Mouse (Mus musculus): ENCODE data around the gene Tecpr2. TPM values are rescaled to one million over a fixed set of nuclear protein-coding genes. Genes with fewer than 3 reads are reported as not detected.

Gene Tecpr2
- polyA plus RNA-seq, 1 experiment from 2014 or later = 3.4 TPM

DNA sequence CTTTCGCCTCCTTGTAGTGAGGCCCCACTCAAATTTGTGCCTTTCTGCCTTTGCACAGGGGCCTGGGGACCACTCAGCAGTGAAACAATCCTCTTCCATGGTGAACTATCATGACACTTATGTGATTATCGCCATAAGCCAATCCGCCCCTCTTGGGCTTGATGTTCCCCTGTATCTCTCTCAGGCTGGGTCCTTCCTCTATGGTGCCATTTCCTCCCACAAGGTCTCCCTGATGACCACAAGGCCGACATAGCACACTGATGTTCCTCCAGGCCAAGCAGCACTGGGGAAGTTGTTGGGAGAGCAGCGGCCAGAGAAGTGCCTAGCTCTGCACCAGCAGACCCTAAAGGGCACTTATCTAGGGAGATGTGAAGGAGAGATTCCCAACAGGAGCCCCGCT lies 85.7 kb downstream of the Tecpr2 start:
- peak overlapping the region; percentile 84 for H3K4me2 ChIP-seq
- H3K27ac ChIP-seq = peak overlapping the region; percentile 98
- 21% methylated on average over 6 of the region's 6 CpGs for WGBS (ENCODE audit: insufficient replicate concordance)
- peak overlapping the region; percentile 93 for H3K4me3 ChIP-seq
- peaks cover 71% of the 10 kb centered on the region for H3K36me3 ChIP-seq
- peak overlapping the region; percentile 99 for H3K9ac ChIP-seq
- ATAC-seq = no peak
- H3K27me3 ChIP-seq (replicated peaks) = no peaks in the 10 kb centered on the region; the same call in 1 of the 2 replicates
- H3K9me3 ChIP-seq (replicated peaks) = no peaks in the 10 kb centered on the region
- peaks cover 89% of the 10 kb centered on the region for H3K4me1 ChIP-seq

DNA sequence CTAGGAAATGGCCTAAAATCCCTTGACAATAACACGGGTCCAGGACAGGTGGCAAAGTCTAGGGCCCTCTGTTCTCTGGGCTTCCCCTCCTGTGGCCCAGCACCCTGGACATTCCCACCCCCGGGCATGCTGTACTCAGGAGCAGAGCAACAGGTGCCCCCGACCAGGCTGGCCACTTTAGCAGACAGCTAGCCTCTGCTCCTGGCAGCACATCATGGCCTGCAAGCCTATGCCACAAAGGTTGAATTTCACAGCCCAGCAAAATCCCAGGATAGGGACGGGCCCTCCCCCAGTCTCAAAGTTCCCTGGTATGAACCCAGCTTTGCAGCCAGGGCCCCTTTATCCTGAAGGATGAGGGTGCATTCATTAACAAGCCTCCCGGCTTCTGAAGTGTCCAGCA lies 86.3 kb downstream of the Tecpr2 start:
- Histone ChIP-seq H3K9me3 (replicated peaks) (no peaks in the 10 kb centered on the region), H3K27ac (peak overlapping the region; percentile 98), H3K4me1 (peaks cover 89% of the 10 kb centered on the region), H3K27me3 (replicated peaks) (no peaks in the 10 kb centered on the region; the same call in 1 of the 2 replicates), H3K36me3 (peaks cover 64% of the 10 kb centered on the region), H3K4me3 (peak overlapping the region; percentile 93), H3K9ac (peak overlapping the region; percentile 99), H3K4me2 (peak overlapping the region; percentile 84)
- WGBS (ENCODE audit: insufficient replicate concordance) = 80% methylated on average over 5 of the region's 5 CpGs
- ATAC-seq = no peak

DNA sequence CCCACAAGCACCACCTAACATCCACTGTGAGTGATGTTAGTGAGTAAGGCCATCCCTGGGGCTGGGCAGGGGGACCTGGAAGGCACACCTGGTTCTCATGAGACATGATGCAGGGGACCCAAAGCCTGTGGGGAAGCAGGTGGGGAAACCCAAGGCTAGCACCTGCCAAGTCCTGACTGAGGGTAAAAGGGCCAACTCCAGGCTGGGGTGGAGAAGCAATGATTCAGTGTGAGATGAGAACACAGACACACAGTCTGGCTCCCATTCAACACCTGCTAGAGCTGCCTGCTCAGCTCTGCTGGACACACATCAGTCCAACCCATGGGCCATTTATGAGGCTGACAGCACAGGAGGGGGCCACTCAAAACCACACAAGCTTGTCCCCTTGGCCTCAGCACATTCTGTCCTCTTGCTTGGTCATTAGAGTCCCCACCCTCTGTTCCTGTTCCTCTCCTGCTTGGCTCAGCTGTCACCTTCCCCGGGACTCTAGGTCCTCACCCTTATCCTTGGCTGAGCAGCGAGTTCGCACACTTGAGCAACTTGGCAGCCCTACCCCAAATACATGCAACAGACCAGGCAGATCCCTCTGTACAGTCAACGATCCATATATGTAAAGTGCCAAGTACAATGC lies 86.9 kb downstream of the Tecpr2 start:
- ATAC-seq = no peak
- Histone ChIP-seq H3K4me2 (peak overlapping the region; percentile 84), H3K9ac (peak overlapping the region; percentile 99), H3K9me3 (replicated peaks) (no peaks in the 10 kb centered on the region), H3K27ac (peak overlapping the region; percentile 98), H3K4me1 (peaks cover 89% of the 10 kb centered on the region), H3K36me3 (peaks cover 58% of the 10 kb centered on the region), H3K27me3 (replicated peaks) (no peaks in the 10 kb centered on the region; the same call in none of the 2 replicates), H3K4me3 (peak overlapping the region; percentile 93)
- 74% methylated on average over 4 of the region's 4 CpGs for WGBS (ENCODE audit: insufficient replicate concordance)

DNA sequence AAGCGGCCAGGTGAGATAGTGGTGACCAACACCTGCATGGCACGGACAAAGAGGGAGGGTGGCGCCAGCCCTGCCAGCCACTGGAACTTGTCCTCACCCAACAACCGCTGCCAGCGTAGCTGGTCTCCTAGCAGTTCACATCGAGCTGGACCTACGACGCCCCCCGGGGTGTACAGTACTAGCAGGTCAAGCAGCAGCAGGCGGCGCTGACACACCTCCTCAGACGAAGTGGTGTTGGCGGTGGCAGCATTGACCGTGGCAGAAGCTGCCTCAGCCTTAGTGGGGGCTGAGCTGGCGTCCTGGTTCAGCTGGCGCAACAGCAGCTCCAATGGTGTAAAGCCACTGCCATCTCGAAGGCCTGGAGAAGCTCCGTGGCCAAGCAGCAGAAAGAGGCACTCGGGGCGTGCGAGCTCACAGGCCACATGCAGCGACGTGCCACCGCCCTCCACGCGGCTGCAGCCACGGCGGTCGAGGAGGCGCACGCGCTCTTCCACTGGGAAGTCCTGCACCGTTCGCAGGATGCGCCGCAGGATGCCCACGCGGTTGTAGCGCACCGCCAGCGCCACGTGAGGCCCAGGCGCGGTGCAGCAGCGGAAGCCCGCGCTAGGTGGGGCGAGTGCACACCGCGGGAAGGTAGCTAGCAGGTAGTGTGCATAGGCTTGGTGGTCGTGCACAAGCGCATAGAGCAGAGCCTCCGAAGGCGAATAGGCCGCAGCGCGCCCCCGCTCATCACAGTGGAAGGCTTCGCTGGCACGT lies 87.7 kb downstream of the Tecpr2 start:
- Histone ChIP-seq H3K4me2 (peak overlapping the region; percentile 84), H3K4me3 (peak overlapping the region; percentile 93), H3K4me1 (peaks cover 81% of the 10 kb centered on the region), H3K9ac (peak overlapping the region; percentile 99), H3K9me3 (replicated peaks) (no peaks in the 10 kb centered on the region), H3K27me3 (replicated peaks) (no peaks in the 10 kb centered on the region; the same call in none of the 2 replicates), H3K27ac (peak overlapping the region; percentile 98), H3K36me3 (peaks cover 53% of the 10 kb centered on the region)
- no peak for ATAC-seq
- WGBS (ENCODE audit: insufficient replicate concordance) = 86% methylated on average over 60 of the region's 60 CpGs

DNA sequence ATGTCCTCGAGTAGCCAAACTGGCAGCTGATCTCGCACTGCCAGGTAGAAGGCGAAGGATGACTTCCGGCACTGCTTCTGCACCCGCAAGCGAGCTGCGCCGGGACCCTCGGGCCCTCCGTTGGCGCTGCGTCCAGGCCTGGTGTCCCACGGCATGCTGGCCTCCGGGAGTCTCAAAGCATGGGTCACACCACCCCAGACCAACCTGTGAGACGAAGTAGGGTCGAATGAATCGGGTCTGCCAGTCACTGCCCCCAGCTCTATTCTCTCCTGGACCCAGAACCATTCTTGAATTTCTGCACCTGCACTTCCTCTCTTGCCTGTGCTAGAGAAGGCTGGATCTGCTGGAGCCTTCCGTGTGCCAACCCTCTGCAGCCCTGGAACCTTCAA lies 88.3 kb downstream of the Tecpr2 start:
- Histone ChIP-seq H3K27ac (peak overlapping the region; percentile 98), H3K36me3 (peaks cover 50% of the 10 kb centered on the region), H3K9ac (peak overlapping the region; percentile 99), H3K4me1 (peaks cover 75% of the 10 kb centered on the region), H3K4me3 (peak overlapping the region; percentile 93), H3K9me3 (replicated peaks) (no peaks in the 10 kb centered on the region), H3K4me2 (peak overlapping the region; percentile 84), H3K27me3 (replicated peaks) (no peaks in the 10 kb centered on the region; the same call in none of the 2 replicates)
- 91% methylated on average over 18 of the region's 18 CpGs for WGBS (ENCODE audit: insufficient replicate concordance)
- no peak for ATAC-seq

DNA sequence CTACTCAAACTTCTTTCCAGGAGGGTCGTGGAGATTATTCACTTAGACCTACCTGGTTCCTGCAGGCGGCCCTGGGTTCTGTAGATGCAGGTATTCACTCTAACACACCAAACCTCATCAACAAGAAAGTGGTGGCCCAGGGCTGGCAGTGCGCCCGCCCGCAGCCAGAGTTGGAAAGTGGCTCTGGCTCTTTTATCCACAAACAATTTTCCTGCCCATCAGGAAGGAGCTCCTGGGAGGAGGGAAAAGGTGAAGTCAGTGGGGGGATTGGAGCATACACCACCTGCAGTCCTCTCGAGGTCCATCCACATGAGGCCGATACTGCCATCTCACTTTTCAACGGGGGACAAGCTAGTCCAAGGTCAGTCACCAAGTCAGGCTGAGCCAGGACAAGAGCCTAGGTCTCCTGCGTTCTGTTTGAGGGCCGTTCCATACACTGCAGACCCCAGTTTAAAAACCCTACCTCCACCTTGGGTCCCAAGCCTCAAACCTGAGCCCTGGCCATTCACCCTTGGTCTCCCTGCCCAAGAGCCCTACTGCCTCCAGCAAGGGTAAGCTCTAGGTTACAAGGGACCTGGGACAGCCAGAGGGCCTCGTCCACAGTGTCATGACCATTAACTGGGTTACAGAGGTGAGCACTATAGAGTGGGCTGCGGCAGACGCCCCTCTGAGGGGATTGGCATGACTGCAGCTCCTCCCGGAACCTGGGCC lies 89.0 kb downstream of the Tecpr2 start:
- H3K4me2 ChIP-seq = peak overlapping the region; percentile 84
- H3K27ac ChIP-seq = peak overlapping the region; percentile 98
- ATAC-seq = no peak
- H3K9ac ChIP-seq = peak overlapping the region; percentile 99
- H3K27me3 ChIP-seq (replicated peaks) = peaks cover 3% of the 10 kb centered on the region
- 30% methylated on average over 14 of the region's 14 CpGs for WGBS (ENCODE audit: insufficient replicate concordance)
- no peaks in the 10 kb centered on the region for H3K9me3 ChIP-seq (replicated peaks)
- peaks cover 44% of the 10 kb centered on the region for H3K36me3 ChIP-seq
- H3K4me1 ChIP-seq = peaks cover 68% of the 10 kb centered on the region
- peak overlapping the region; percentile 93 for H3K4me3 ChIP-seq

DNA sequence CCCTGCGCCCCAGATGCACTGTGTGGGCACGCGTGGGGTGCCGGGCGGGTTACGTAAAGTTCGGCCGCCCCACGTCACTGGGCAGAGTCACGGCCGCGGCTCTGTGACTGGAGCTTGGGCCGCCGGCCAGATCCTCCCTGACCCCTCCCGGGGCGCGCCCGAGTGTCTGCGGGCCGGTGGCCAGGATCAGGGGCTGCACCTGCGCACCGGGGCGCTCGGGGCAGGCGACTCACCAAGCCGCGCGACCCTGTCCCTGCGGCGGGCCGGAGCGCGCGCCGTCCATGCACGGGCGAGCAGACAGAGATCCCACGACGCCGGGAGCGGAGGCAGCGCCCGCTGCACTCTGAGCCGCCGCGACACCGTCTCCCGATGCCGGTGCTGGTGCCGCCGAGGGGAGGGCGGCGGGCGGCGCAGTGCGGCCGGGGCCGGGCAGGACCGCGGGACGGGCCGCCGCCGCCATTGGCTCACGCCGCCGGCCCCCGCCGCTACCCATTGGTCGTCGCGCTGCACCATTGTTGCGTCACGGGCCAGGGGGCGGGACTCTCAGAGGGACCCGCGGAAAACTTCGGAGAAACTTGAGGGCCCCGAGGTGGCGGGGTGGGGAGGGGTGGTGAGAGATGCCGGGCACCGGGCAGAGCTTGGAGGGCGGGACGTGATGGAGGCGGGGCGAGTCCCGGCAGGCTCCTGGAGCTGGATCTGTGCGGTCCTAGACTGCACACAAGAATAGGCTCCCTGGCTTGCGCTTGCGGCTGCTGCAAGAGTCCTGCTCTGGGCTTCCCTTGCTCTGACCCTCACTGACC lies 89.7 kb downstream of the Tecpr2 start, which contains the start of gene Ankrd9:
Ankrd9 (minus strand) TSS at position 434 of the 800 bp plus-strand sequence.
- H3K9ac ChIP-seq = peak within 1 kb of the TSS; percentile 99
- ATAC-seq = peak; percentile 86

DNA sequence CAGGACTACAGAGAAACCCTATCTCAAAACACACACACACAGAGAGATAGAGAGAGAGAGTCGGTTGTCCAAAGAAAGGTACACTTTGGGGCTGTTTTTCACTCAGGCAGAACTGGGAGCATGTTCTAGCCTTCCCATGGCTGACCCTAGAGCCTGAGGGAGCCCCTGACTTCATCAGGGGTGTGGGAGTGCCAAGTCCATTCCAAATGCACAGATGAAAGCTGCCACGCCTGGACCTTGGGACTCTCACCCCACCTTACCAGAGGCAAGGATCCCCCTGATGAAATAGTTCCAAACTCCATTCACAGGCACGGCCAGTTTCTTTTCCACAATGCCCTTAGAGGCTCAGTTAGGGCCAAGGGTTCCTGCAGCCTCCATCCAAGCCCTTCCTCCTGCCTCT lies 90.7 kb downstream of the Tecpr2 start:
- H3K4me3 ChIP-seq = peak overlapping the region; percentile 93
- H3K4me2 ChIP-seq = peak overlapping the region; percentile 84
- WGBS (ENCODE audit: insufficient replicate concordance) = 51% methylated on average over 3 of the region's 3 CpGs

More for the DNA sequence above, 89.7 kb downstream of the Tecpr2 start, which contains the start of gene Ankrd9:
- peak within 1 kb of the TSS; percentile 84 for H3K4me2 ChIP-seq
- peaks cover 65% of the 10 kb centered on the region for H3K4me1 ChIP-seq
- H3K27me3 ChIP-seq (replicated peaks) = peaks cover 3% of the 10 kb centered on the region
- no peaks in the 10 kb centered on the region for H3K9me3 ChIP-seq (replicated peaks)
- WGBS (ENCODE audit: insufficient replicate concordance) = 1% methylated on average over 87 of the region's 90 CpGs
- H3K36me3 ChIP-seq = peaks cover 36% of the 10 kb centered on the region
- peak within 1 kb of the TSS; percentile 98 for H3K27ac ChIP-seq
- peak within 1 kb of the TSS; percentile 93 for H3K4me3 ChIP-seq

DNA sequence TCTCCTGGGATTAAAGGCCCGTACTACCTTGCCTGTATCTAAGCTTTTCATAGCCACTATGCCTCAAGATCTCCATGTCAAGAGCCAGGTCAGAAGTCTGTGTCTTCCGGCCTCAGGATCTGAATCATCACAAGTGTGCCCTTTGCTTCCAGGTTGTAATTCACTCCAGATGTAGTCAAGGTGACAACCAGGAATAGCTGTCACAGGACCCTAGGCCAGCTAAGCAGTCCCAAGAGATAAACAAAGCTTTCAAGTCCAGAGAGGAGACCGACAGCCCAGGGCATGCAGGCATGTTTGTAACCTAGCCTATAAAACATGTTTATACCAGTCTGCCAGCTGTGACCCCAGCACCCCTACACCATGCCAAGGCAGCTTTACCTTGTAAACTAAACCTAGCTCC lies 92.7 kb downstream of the Tecpr2 start:
- ATAC-seq = no peak
- 78% methylated on average over 3 of the region's 3 CpGs for WGBS (ENCODE audit: insufficient replicate concordance)
- H3K9me3 ChIP-seq (replicated peaks) = no peaks in the 10 kb centered on the region
- no peak overlapping the region for H3K4me2 ChIP-seq
- H3K4me1 ChIP-seq = peaks cover 37% of the 10 kb centered on the region
- H3K4me3 ChIP-seq = no peak overlapping the region
- H3K9ac ChIP-seq = no peak overlapping the region
- no peak overlapping the region for H3K27ac ChIP-seq
- peaks cover 13% of the 10 kb centered on the region for H3K36me3 ChIP-seq
- peaks cover 3% of the 10 kb centered on the region for H3K27me3 ChIP-seq (replicated peaks)

More for the DNA sequence above, 90.7 kb downstream of the Tecpr2 start:
- Histone ChIP-seq H3K27ac (peak overlapping the region; percentile 89), H3K27me3 (replicated peaks) (peaks cover 3% of the 10 kb centered on the region), H3K9ac (peak overlapping the region; percentile 74), H3K36me3 (peaks cover 32% of the 10 kb centered on the region), H3K4me1 (peaks cover 56% of the 10 kb centered on the region), H3K9me3 (replicated peaks) (no peaks in the 10 kb centered on the region)
- ATAC-seq = no peak; the same call in 1 of the 2 replicates

DNA sequence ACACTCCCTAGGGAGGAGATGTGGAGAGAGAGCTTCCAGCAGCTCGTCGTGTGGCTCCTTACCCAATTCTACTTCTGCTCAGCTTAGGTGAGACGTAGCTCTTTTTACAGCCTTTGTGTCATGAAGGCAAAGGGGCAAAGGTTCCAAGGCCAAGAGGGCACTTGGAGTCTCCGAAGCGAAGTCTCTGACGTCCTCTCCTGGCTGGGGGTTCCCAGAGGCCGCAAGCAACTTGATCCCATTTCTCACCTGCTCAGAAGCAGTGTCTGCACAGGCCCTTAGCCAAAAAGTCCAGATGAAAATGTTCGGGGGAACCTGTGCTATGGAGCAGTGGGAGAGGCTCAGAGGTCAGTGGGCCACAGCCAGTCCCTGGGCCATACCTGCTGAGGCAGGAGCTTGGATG lies 94.0 kb downstream of the Tecpr2 start:
- Histone ChIP-seq H3K27me3 (replicated peaks) (peaks cover 13% of the 10 kb centered on the region; the same call in 1 of the 2 replicates), H3K4me2 (no peak overlapping the region), H3K9ac (no peak overlapping the region), H3K27ac (no peak overlapping the region), H3K36me3 (no peaks in the 10 kb centered on the region), H3K9me3 (replicated peaks) (no peaks in the 10 kb centered on the region), H3K4me1 (peaks cover 23% of the 10 kb centered on the region), H3K4me3 (no peak overlapping the region)
- 76% methylated on average over 8 of the region's 8 CpGs for WGBS (ENCODE audit: insufficient replicate concordance)
- ATAC-seq = no peak

DNA sequence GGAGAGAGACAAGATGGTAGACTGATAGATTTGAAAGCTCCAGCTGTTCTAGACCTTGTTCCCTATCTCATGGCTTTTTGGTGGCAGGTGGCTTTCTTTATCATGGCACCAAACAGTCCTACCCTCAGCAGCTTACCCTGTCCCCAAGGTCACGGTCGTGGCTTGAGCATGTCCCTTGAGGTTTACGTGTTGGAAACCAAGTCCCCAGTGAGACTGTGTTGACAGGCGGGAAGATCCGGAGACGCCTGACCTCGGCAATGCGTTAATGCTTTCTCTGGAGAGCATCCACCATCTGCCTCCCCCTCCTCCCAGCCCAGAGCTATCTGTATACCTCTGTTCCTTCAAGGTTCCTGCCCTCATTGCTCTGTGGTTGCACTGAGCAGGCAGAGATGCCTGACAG lies 94.7 kb downstream of the Tecpr2 start:
- H3K4me2 ChIP-seq = no peak overlapping the region
- H3K4me1 ChIP-seq = peaks cover 22% of the 10 kb centered on the region
- 79% methylated on average over 8 of the region's 8 CpGs for WGBS (ENCODE audit: insufficient replicate concordance)
- no peak overlapping the region for H3K27ac ChIP-seq
- no peak overlapping the region for H3K4me3 ChIP-seq
- H3K9ac ChIP-seq = no peak overlapping the region
- H3K36me3 ChIP-seq = no peaks in the 10 kb centered on the region
- no peaks in the 10 kb centered on the region for H3K9me3 ChIP-seq (replicated peaks)
- H3K27me3 ChIP-seq (replicated peaks) = peaks cover 13% of the 10 kb centered on the region; the same call in 1 of the 2 replicates
- no peak for ATAC-seq

Data from liver, embryonic 12.5 days (tissue).